Mouse (Mus musculus) forebrain, embryonic 12.5 days (tissue): ENCODE measurements around the gene Ptgis. TPM values are rescaled to one million over a fixed set of nuclear protein-coding genes. Genes with fewer than 3 reads are reported as not detected.
A peak's percentile ranks its signal among the peaks of the same experiment; 100 is the strongest.

Experiments
- ATAC-seq: fragments of 200-750 bp; cut with Nextera tagmentation; 2 replicates; pipeline ENCODE4 v1.8.0; 2017; ENCODE audit warnings: moderate TSS enrichment; ENCODE audit not compliant: low FRiP score
- H3K27ac ChIP-seq: fragments of 300-500 bp; sonication (generic); 2 replicates; pipeline ENCODE4 v1.5.1; 2016; ENCODE audit warnings: mild to moderate bottlenecking
- H3K27me3 ChIP-seq: fragments of 300-500 bp; sonication (generic); 2 replicates; pipeline ENCODE4 v1.6.1; 2016; ENCODE audit warnings: mild to moderate bottlenecking
- H3K36me3 ChIP-seq: fragments of 300-500 bp; sonication (generic); replicated peaks from 2 replicates; pipeline ENCODE4 v1.6.1; 2016; ENCODE audit warnings: mild to moderate bottlenecking
- H3K4me1 ChIP-seq: fragments of 300-500 bp; sonication (generic); 2 replicates; pipeline ENCODE4 v1.6.1; 2016
- H3K4me2 ChIP-seq: fragments of 300-500 bp; sonication (generic); 2 replicates; pipeline ENCODE4 v1.6.1; 2016; ENCODE audit warnings: mild to moderate bottlenecking, moderate library complexity
- H3K4me3 ChIP-seq: fragments of 300-500 bp; sonication (generic); replicated peaks from 2 replicates; pipeline ENCODE4 v1.5.1; 2016; ENCODE audit warnings: mild to moderate bottlenecking
- H3K9ac ChIP-seq: fragments of 300-500 bp; sonication (generic); 2 replicates; pipeline ENCODE4 v1.6.1; 2016; ENCODE audit warnings: mild to moderate bottlenecking
- H3K9me3 ChIP-seq: fragments of 300-500 bp; sonication (generic); 2 replicates; pipeline ENCODE4 v1.6.1; 2016
- WGBS: fragments of 180-500 bp; shearing (Covaris S2); methylation state at CpG from one replicate; pipeline ENCODE4 v1.1.7; 2016; 5-methylcytosine and 5-hydroxymethylcytosine counted together
- polyA plus RNA-seq: library from polyadenylated mRNA; unstranded; fragments of >200 nt; fragmentation: Nextera tagmentation; extraction: Ambion mirVana; gene quantifications from 2 replicates; pipeline ENCODE4 v1.2.1, GENCODE M21; 2016

The Ptgis gene
- polyA plus RNA-seq, 1 experiment from 2014 or later: 6.0 TPM

GRCm38 (mm10) chr2:167150880-167151279 is 89.5 kb downstream of the Ptgis start:
- H3K4me3 ChIP-seq: no peak overlapping the region
- WGBS: 92% methylated on average over 6 of the region's 6 CpGs
- peaks cover 8% of the 10 kb centered on the region; the same call in 1 of the 2 replicates for H3K9me3 ChIP-seq
- ATAC-seq: no peak
- H3K9ac ChIP-seq: no peak overlapping the region
- no peak overlapping the region for H3K27ac ChIP-seq
- H3K4me1 ChIP-seq: peaks cover 8% of the 10 kb centered on the region
- no peak overlapping the region for H3K4me2 ChIP-seq
- H3K27me3 ChIP-seq: peaks cover 8% of the 10 kb centered on the region
- no peaks in the 10 kb centered on the region for H3K36me3 ChIP-seq

GRCm38 (mm10) chr2:167150135-167150534 is 90.3 kb downstream of the Ptgis start:
- H3K27ac ChIP-seq: no peak overlapping the region
- peaks cover 14% of the 10 kb centered on the region for H3K27me3 ChIP-seq
- no peak overlapping the region for H3K4me2 ChIP-seq
- H3K36me3 ChIP-seq: no peaks in the 10 kb centered on the region
- peaks cover 8% of the 10 kb centered on the region; the same call in 1 of the 2 replicates for H3K9me3 ChIP-seq
- 96% methylated on average over 7 of the region's 7 CpGs for WGBS
- peaks cover 2% of the 10 kb centered on the region for H3K4me1 ChIP-seq
- ATAC-seq: no peak
- no peak overlapping the region for H3K4me3 ChIP-seq
- no peak overlapping the region for H3K9ac ChIP-seq

GRCm38 (mm10) chr2:167149035-167149434 is 91.4 kb downstream of the Ptgis start:
- Histone ChIP-seq H3K4me3 (no peak overlapping the region), H3K27me3 (peaks cover 14% of the 10 kb centered on the region), H3K27ac (no peak overlapping the region), H3K4me1 (peaks cover 13% of the 10 kb centered on the region), H3K4me2 (no peak overlapping the region), H3K9ac (no peak overlapping the region), H3K36me3 (no peaks in the 10 kb centered on the region), H3K9me3 (peaks cover 8% of the 10 kb centered on the region; the same call in 1 of the 2 replicates)
- 96% methylated on average over 6 of the region's 6 CpGs for WGBS
- no peak for ATAC-seq

DNA sequence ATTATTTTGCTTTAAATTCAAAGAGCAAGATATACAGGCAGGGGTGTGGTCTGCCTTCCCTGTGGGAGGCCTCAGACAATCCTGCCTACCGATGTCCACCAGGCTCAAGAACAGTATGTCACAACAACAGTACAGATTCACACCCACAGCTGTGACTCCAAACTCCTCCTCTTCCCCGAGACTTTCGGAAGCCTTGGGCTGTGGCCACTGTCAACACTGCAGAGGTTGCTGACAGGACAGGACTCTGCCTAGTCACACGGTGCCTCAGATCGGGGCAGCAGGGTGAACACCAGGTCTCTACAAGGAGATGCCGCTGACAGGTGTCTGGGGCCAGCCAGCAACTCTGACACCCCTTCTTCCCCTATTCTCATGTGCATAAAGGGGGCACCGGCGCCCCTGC is 92.7 kb downstream of the Ptgis start:
- no peak for ATAC-seq
- Histone ChIP-seq H3K4me1 (peaks cover 16% of the 10 kb centered on the region), H3K9me3 (peaks cover 8% of the 10 kb centered on the region; the same call in 1 of the 2 replicates), H3K36me3 (no peaks in the 10 kb centered on the region), H3K4me2 (no peak overlapping the region), H3K27me3 (peaks cover 14% of the 10 kb centered on the region), H3K27ac (no peak overlapping the region), H3K9ac (no peak overlapping the region), H3K4me3 (no peak overlapping the region)
- WGBS: 89% methylated on average over 8 of the region's 8 CpGs

DNA sequence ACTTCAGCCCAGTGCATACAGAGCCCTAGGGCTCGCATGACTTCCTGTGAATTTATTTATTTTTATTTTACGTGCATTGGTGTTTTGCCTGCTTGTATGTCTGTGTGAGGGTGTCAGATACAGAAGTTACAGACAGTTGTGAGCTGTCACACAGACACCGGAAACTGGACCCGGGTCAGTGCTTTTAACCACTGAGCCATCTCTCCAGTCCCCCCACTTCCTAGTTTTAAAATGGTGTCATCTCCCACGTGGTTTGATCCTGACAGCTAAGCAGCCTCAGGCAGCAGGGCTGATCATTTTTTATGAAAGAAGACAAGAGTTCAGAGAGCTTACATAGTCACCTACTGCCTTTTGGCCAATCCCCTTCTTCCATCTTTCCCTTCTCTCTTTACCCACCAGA is 94.5 kb downstream of the Ptgis start:
- WGBS: 81% methylated on average over 5 of the region's 5 CpGs
- Histone ChIP-seq H3K4me1 (peaks cover 16% of the 10 kb centered on the region), H3K36me3 (no peaks in the 10 kb centered on the region), H3K9ac (no peak overlapping the region), H3K4me2 (no peak overlapping the region), H3K9me3 (peaks cover 3% of the 10 kb centered on the region; the same call in 1 of the 2 replicates), H3K4me3 (no peak overlapping the region), H3K27me3 (peaks cover 14% of the 10 kb centered on the region), H3K27ac (no peak overlapping the region)
- no peak for ATAC-seq

- Histone ChIP-seq H3K4me3 (no peak overlapping the region), H3K27ac (peak overlapping the region; percentile 48; the same call in 1 of the 2 replicates), H3K4me1 (peaks cover 19% of the 10 kb centered on the region), H3K27me3 (peaks cover 14% of the 10 kb centered on the region), H3K4me2 (peak overlapping the region; percentile 25; the same call in 1 of the 2 replicates), H3K36me3 (no peaks in the 10 kb centered on the region), H3K9ac (no peak overlapping the region), H3K9me3 (no peaks in the 10 kb centered on the region)
- peak; percentile 64 for ATAC-seq
- 10% methylated on average over 13 of the region's 14 CpGs for WGBS
These were observed 95.7 kb downstream of the Ptgis start for GRCm38 (mm10) chr2:167144439-167145307.

GRCm38 (mm10) chr2:167143914-167144313 is 96.5 kb downstream of the Ptgis start:
- Histone ChIP-seq H3K4me3 (no peak overlapping the region), H3K27ac (0 out of 2 replicates have a peak overlapping the region, but pooled peaks have one; percentile 48)
- 81% methylated on average over 2 of the region's 2 CpGs for WGBS

GRCm38 (mm10) chr2:167142282-167142681 is 98.1 kb downstream of the Ptgis start:
- no peak overlapping the region for H3K4me2 ChIP-seq
- no peak overlapping the region for H3K27ac ChIP-seq
- H3K27me3 ChIP-seq: peaks cover 14% of the 10 kb centered on the region
- ATAC-seq: no peak
- no peak overlapping the region for H3K4me3 ChIP-seq
- no peaks in the 10 kb centered on the region for H3K36me3 ChIP-seq
- H3K9me3 ChIP-seq: no peaks in the 10 kb centered on the region
- H3K4me1 ChIP-seq: peaks cover 20% of the 10 kb centered on the region
- no peak overlapping the region for H3K9ac ChIP-seq
- 88% methylated on average over 3 of the region's 3 CpGs for WGBS

More at GRCm38 (mm10) chr2:167143914-167144313, 96.5 kb downstream of the Ptgis start:
- H3K9me3 ChIP-seq: no peaks in the 10 kb centered on the region
- H3K27me3 ChIP-seq: peaks cover 14% of the 10 kb centered on the region
- ATAC-seq: no peak
- H3K36me3 ChIP-seq: no peaks in the 10 kb centered on the region
- peaks cover 19% of the 10 kb centered on the region for H3K4me1 ChIP-seq
- no peak overlapping the region for H3K9ac ChIP-seq
- H3K4me2 ChIP-seq: no peak overlapping the region

GRCm38 (mm10) chr2:167141810-167142209 is 98.6 kb downstream of the Ptgis start:
- Histone ChIP-seq H3K36me3 (no peaks in the 10 kb centered on the region), H3K4me3 (no peak overlapping the region), H3K4me1 (peaks cover 25% of the 10 kb centered on the region), H3K27me3 (peaks cover 9% of the 10 kb centered on the region), H3K4me2 (no peak overlapping the region), H3K9ac (no peak overlapping the region), H3K27ac (no peak overlapping the region), H3K9me3 (no peaks in the 10 kb centered on the region)
- ATAC-seq: no peak
- WGBS: 96% methylated on average over 4 of the region's 4 CpGs

Other genes with a start within 250 kb of the Ptgis start
- 121 and 125 TPM in 2 replicates for gene Stau1, start 244.3 kb downstream of the Ptgis start, polyA plus RNA-seq
- 55.9 and 56.6 TPM in 2 replicates for gene Ddx27, start 225.4 kb downstream of the Ptgis start, polyA plus RNA-seq
- gene Znfx1, start 177.6 kb downstream of the Ptgis start, polyA plus RNA-seq: 8.5 and 9.2 TPM in 2 replicates
- 1.3 and 1.8 TPM in 2 replicates for gene Kcnb1, start 50.4 kb downstream of the Ptgis start, polyA plus RNA-seq
- 7.6 and 13.4 TPM in 2 replicates for gene B4galt5, start 108.6 kb upstream of the Ptgis start, polyA plus RNA-seq
- 26.5 and 26.7 TPM in 2 replicates for gene Slc9a8, start 181.1 kb upstream of the Ptgis start, polyA plus RNA-seq